Mouse (Mus musculus) kidney, adult 2 months (tissue): ENCODE measurements at regions not wholly inside any gene's neighbourhood (a gene's known extent, or its start where the extent isn't known, plus 50 kb on each side); places are given as distances from the start of the nearest gene placed in this dataset.

Experiments
- CTCF ChIP-seq: fragments of 200-500 bp; conservative IDR thresholded peaks from 2 replicates; pipeline ENCODE4 v1.5.1; 2011; ENCODE audit warnings: low read depth, mild to moderate bottlenecking, control low read depth, low read length, moderate library complexity, mixed read lengths; ENCODE audit not compliant: insufficient read depth, insufficient read length
- POLR2A ChIP-seq: fragments of 200-500 bp; IDR thresholded peaks from one replicate; pipeline ENCODE4 v1.6.1; 2011; ENCODE audit warnings: low read depth, low read length, control low read depth

DNA sequence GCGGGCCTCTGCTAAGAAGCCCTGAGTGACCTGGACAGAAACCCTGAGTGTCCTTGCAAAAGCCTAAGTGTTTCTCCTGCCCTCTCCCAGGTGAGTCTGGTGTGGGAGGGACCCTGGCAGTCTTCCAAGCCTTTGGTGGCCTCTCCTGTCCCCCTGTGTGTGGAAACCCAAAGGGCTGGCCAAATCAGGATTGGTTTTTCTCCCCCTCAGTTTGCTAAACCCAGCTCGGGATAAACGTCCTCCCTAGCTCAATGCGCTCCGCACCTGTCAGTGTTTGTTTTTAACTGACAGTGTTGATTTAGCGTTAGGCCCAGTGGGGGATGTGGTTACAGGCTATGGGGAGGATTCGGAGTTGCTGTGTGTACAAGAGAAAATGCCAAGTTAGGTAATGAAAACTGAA lies 140.9 kb upstream of the Dyrk2 start:
- no peak for TF ChIP-seq CTCF
- no peak for TF ChIP-seq POLR2A
